Mouse (Mus musculus) testis, adult 2 months (tissue): ENCODE measurements at regions not wholly inside any gene's neighbourhood (a gene's known extent, or its start where the extent isn't known, plus 50 kb on each side); places are given as distances from the start of the nearest gene placed in this dataset.

Experiments
- CTCF ChIP-seq: fragments of 200-500 bp; IDR thresholded peaks from 2 replicates; pipeline ENCODE4 v1.5.1; 2012; ENCODE audit warnings: low read depth, mild to moderate bottlenecking, inconsistent platforms, low read length, moderate library complexity; ENCODE audit not compliant: control insufficient read depth, insufficient read depth, insufficient replicate concordance
- POLR2A ChIP-seq: fragments of 200-500 bp; IDR thresholded peaks from 2 replicates; pipeline ENCODE4 v1.6.1; 2012; ENCODE audit warnings: low read depth, mild to moderate bottlenecking, inconsistent platforms, low read length, moderate library complexity; ENCODE audit not compliant: control insufficient read depth

DNA sequence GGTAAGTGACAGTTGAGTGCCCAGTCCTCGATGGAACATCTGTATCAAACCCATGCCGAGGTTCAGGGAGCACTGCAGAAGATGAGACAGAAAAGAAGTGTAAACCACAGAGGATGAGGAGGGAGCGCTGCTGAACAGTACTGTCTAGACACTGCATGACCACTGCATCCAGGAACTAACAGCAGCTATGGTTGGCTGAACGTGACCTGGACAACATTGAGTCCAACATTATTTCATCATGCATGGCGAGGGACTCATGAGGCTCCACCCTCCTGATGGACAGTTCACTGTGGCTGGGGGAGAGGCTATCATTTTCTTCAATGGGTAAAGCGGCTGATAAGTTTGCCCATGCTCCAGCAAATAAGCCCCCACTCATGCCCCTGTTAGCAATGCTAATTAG lies 182.5 kb downstream of the Srek1 start:
- no peak for TF ChIP-seq CTCF
- TF ChIP-seq POLR2A, result no peak
